Mouse (Mus musculus) kidney, adult 2 months (tissue): Measurements from ENCODE around the gene Usp34.

Experiments used
- CTCF ChIP-seq: fragments of 200-500 bp; conservative IDR thresholded peaks from 2 replicates; pipeline ENCODE4 v1.5.1; 2011; ENCODE audit warnings: low read depth, mild to moderate bottlenecking, control low read depth, low read length, moderate library complexity, mixed read lengths; ENCODE audit not compliant: insufficient read depth, insufficient read length
- POLR2A ChIP-seq: fragments of 200-500 bp; IDR thresholded peaks from one replicate; pipeline ENCODE4 v1.6.1; 2011; ENCODE audit warnings: low read depth, low read length, control low read depth

DNA sequence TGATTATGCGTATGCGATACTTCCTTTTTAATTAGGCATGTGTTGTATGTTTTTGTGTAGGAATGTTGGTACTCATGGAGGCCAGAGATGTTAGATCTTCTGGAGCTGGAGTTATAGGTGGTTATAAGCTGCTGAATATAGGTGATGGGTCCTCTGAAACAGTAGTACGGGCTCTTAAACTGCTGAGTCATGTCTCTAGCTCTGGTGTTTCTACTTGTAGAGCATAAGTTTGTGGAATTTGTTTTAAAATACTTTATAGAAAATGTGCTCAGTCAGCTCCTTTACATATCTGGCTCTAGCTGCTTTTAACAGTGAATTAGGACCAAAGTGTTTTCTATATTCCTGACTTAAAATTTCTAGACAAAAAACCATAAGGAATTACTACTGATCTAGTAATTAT is 73.9 kb downstream of the Usp34 start:
- no peak for TF ChIP-seq CTCF
- TF ChIP-seq POLR2A = no peak
